Mouse (Mus musculus): ENCODE measurements around the gene Col11a2. TPM values are rescaled to one million over a fixed set of nuclear protein-coding genes. Genes with fewer than 3 reads are reported as not detected.

The Col11a2 gene
- total RNA-seq, 2 experiments from 2014 or later: 14.5 to 22.0 TPM

DNA sequence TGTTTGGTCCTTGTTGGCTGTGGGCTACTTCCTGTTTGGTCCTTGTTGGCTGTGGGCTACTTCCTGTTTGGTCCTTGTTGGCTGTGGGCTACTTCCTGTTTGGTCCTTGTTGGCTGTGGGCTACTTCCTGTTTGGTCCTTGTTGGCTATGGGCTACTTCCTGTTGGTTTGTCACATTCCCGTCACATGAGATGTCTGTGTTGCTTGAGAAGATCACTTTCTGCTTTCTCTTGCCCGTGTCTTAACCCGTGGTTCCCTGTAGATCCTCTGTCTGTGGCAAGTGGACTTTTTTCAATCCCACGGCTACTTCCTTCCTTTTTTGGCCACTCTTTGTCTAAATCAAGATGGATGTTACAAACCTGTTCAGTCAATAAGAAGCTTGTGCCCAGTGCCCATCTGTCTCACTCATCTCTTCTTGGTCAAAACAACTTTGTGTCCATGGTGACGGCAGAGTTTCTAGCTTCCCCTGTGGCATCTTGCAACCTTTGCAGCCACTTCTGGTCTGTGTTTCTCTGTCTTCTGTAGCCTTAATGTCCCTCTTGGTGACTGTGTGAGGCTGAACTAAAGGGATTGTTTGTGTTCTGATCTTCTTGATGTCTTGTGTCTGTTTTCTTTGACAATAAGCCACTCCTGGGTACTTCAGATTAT, 8.3 kb downstream of the Col11a2 start:
- DNase-seq (ENCODE audit: low spot score in 2 of 2): no peak

DNA sequence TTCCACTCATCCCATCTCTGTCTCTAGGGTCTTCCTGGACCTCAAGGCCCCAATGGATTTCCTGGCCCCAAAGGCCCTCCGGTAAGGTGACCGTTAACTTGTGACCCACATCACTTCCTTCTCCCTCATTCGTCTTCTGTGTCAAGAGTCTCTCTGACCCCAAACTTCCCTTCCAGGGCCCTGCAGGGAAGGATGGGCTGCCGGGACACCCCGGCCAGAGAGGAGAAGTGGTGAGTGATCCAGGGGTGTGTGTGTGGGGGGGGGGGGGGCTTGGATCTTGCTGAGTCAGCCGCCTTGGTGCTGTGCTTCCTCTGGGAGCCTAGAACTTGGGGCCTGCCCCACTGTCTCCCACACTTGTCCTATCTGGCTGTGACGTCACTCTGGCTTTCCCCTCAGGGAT, 18.0 kb downstream of the Col11a2 start:
- DNase-seq (ENCODE audit: low spot score in 2 of 2): no peak

DNA sequence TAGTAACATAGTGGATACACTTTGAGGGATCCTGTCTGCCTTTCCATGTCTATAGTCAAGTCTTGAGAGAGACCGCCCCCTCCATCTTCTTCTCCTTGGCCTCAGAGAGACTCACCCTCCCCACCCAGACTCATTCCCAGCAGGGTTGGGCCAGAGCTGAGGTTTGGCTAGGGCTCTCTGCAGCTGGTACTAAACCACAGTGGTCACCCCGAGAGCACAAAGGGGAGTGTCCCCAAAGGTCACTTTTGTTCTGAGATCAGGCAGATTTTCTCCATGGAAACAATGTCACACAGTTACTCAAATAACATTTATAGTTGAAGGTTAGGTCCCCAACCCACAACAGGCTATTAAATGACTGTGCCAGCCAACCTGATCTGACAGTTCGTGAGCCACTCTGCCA, 29.6 kb downstream of the Col11a2 start:
- DNase-seq (ENCODE audit: low spot score in 2 of 2): no peak

DNA sequence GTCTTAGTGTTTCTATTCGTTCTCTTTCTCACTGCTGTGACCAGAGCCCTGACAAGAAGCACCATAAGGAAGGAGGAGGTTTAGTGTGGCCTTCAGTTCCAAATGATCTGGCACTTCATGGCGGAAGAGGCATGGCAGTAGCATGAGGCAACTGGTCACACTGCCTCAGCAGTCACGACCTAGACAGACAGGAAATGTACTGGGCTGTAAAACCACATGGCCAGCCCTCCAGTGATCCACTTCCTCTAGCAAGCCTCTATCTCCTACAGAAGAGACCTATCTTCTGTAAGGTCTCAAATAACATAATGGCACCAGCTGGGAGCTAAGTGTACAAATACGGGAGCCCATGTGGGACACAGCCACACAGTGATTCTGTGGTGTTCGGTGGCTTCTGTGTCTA, 32.9 kb downstream of the Col11a2 start:
- no peak for DNase-seq (ENCODE audit: low spot score in 2 of 2)

DNA sequence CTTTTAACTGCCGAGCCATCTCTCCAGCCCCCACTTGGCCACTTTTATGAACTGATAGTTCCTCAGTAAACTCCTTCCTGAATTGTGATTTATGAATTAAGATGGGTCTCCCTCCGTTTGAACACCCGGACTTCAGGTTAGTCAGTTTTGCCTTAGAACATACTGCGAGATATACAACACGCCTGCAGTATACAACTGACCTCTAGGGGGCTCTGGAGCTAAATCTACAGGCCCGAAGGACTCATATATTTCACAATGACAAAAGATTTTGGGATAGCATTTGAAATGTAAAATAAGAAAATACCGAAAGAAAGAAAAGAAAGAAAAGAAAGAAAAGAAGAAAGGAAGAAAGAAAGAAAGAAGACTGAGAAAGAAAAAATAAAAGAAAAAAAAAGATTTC, 36.0 kb downstream of the Col11a2 start:
- peak; percentile 80 to 81 for DNase-seq (ENCODE audit: low spot score in 2 of 2)

DNA sequence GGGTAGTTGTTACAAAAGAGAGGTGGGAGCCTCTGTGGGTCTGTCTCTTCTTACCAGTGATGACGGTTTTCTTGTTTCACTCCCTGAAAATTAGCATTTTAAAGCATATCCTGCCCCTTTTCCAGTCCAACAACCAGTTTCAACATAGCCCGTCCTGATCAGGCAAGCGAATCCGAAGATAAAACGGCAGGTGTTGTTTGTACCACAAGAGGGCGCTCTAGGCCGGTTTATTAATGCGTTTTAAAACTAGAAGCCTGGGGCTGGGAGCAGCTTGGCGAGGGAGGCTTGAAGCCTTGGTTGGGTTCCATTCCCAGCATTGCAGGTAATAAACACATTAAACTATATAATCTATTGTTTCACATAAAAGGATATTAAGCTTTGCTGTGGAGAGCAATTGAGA, 38.3 kb downstream of the Col11a2 start:
- DNase-seq (ENCODE audit: low spot score in 2 of 2): peak; percentile 80 to 81

DNA sequence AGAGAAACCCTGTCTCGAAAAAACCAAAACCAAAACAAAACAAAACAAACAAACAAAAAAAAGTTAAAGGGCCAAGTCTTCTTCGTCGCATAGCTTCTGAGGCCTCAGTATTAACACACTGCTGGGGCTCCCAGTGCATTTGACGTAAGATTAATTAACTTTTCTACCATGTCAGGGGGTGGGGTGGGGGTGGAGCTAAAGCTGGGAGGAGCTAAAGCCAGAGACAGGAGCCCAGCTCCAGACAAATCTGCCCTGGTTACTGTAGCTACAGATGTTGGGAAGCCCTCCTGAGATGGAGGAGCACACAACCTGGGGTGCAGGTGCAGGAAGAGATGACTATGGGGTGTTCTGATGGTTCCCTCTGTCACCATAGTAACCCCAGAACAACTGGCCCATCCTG, 38.9 kb downstream of the Col11a2 start:
- DNase-seq (ENCODE audit: low spot score in 2 of 2): no peak

DNA sequence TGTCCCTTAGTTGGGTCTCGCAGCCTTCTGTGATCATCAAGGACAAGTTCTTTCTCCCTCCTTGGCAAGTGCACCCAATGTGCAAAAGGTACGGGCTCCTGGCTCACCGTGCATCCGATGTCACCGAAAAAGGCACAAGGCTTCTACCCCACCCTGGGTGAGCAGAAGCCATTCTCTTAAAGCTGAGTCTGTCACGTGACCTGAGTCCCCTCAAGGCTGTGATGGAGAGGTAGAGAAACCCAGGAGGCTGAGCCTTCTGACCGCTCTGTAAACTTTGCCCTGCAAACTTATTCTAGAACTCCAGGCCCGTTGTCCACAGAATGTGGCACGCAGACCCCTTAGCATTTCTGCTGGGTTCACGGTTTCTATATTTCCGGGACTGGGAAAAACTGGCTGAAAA, 39.8 kb downstream of the Col11a2 start:
- DNase-seq (ENCODE audit: low spot score in 2 of 2): no peak

DNA sequence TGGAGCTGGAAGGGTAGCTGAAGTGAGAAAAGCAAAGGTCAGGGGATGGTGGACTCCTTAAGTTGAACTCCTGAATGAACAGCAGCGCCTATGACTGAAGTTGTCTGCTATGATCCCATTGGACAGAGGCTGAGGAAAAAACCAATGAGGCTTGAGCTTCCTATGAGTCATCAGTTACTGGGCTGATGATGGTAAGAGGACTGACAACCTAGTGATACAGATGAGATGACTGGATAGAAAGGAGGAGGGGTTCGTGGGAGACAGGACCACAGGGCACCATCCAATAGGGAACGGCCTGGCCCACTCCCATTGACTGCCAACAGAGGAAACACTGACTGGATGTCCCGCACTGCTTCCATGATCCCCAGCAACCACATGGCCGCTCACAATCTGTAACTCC, 40.4 kb downstream of the Col11a2 start:
- peak; percentile 16 to 24 for DNase-seq (ENCODE audit: low spot score in 2 of 2)

DNA sequence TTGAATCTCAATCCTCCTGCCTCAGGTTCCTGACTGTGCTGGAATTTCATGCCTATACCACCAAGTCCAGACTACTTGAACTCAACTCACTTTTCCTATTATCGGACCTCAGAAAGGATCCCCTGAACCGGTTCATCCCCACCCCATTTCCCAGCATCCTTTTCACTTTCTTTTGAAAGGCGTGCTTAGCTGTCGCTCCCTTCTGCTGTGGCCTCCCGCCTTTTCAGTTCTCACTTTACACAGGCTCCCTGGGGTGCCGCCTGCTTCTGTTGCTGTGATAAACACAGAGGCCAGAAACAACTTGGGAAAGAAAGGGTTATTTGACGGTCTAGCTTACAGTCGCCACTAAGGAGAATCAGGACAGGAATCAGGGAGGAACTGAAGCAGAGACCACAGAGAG, 43.9 kb downstream of the Col11a2 start:
- no peak for DNase-seq (ENCODE audit: low spot score in 2 of 2)

DNA sequence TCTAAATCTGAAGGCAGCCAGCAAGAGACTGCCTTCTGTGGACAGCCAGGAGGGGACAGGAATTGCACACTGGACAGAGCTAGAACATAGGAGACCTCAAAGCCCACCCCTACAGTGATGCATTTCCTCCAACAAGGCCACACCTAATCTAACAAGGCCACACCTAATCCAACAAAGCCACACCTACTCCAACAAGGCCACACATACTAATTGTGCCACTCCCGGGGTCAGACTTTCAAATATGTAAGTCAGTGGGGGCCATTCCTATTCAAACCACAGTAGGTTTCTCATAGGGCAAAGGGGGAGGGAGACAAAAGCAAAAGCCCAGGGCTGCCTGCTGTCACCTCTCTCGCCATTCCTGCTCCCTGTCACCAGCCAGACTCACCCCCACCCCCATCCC, 48.1 kb downstream of the Col11a2 start:
- DNase-seq (ENCODE audit: low spot score in 2 of 2): no peak

DNA sequence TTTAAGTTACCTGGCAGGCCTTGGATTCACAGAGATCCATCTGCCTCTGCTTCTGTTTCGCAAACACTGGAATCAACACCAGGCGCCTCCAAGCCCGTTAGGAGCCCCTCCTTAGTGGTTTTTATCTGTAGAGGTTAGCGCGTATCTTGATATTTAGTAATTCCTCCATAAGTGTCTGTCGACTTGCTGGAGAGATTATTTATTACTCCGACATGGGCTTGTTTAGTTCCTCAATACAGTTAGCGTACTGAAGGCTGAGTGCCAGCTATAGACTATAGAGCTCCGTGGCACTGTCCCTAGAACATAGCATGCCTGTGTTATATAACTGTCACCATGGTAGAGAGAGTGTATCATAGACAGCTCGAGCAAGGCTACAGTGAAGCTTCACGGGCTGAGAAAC, 48.9 kb downstream of the Col11a2 start:
- DNase-seq (ENCODE audit: low spot score in 2 of 2): no peak

DNA sequence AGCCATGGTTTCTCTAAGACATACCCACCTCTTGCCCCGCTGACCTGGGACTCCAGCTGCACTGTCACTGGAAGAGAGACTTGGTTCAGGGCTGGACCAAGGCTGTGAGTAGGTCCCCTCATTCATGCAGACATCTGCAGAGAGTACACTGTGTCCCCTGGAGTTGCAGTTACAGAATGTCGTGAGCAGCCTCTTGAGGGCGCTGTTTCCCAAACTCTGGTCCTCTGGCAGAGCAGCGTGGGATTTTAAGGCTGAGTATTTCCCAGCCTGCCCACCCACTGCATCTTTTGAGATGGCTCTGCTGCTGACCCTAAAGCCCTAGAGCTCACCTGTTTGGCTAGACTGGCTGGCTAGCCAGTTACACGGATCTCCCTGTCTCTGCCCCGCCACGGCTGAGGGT, 51.7 kb downstream of the Col11a2 start:
- DNase-seq (ENCODE audit: low spot score in 2 of 2): peak in 1 of 2 experiments; percentile 41

DNA sequence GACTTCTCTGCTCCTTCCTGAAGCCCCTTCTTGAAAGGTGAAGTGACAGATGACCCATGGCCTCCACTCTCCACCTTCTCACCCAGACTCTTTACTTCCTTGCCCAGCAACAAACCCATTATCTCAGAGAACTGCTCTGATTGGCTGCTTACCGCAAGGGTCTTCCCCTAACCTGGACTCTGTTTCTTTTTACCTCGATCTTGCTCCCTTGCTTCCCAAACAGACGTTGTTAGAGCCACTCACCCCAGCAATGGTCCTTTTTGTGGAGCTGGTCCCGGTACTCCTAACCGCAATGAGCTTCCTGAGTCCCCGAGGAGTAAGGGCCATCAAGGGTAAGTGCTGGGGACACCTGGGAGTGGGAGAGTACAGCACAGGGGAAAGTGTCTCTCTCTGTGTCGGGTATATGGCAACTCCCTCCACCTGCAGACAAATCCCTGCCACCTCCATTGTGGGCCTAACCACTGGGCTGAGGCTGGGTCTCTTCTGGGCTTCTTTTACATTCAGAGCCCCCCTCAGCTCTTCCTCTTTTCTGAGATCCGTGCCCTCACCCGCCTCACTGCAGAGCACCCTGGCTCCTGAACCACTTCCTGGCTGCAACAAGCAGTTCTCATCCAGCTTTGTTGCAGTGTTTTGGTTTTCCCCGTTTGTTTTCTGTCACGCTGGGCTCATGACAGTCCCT, 53.1 kb downstream of the Col11a2 start, which contains the start of gene H2-Oa:
H2-Oa (plus strand) TSS at position 144 of the 679 bp plus-strand sequence.
- no peak for DNase-seq (ENCODE audit: low spot score in 2 of 2)

DNA sequence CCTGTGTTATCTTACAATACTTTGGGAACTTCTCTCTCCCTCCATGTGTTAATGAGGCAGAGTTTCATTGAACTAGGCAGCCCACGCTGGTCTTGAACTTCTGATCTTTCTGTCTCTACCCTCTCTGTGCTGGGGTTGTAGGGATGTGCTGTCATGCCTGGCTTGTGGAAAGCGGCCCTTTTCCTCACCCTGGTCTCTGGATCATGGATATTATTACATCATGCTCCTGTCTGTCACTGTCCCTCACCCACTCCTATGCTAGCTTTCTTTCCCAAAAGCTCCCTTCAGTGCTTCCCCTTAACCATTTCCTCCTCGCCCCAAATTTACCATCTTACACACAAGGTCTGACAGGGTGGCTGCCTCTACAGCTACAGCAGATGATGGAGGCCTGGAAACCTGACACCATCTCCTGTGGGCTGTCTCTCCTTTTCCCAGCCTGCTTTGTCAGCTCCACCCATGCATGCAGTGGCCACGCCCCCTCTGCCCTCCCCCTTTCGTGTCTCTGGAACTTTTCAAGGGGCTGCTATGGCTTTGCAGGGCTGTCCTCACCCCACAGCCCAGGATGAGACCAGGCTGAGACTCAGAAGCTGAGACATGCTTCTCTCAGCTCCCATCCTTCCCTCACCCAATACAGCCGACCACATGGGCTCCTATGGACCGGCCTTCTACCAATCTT, 54.1 kb downstream of the Col11a2 start:
- no peak for DNase-seq (ENCODE audit: low spot score in 2 of 2)

DNA sequence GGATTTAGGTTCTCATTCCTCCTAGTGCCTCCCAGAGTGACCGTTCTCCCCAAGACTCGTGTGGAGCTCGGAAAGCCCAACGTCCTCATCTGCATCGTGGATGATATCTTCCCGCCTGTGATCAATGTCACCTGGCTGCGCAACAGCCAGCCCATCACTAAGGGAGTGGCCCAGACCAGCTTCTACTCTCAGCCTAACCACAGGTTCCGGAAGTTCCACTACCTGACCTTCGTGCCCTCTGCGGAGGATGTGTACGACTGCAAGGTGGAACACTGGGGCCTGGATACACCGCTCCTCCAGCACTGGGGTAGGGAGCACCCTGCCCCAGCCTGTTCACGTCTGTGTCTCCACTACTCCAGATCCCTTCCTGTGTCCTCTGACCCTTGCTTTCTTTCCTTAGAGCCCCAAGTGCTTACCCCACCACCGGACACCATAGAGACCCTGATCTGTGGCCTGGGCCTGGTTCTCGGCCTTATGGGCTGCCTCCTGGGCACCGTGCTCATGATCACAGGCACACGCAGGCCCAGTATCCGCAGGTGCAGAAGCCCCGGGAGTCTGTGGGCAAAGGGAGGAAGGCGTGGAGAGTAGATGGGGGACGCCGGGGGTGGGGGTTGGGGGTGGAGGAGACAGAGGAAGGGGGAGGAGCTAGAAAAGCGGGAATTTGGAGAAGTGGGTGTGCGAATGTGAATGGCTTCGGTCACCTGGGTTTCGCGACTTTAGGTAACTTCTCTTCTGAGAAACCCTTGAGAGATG, 55.2 kb downstream of the Col11a2 start:
- DNase-seq (ENCODE audit: low spot score in 2 of 2): no peak

DNA sequence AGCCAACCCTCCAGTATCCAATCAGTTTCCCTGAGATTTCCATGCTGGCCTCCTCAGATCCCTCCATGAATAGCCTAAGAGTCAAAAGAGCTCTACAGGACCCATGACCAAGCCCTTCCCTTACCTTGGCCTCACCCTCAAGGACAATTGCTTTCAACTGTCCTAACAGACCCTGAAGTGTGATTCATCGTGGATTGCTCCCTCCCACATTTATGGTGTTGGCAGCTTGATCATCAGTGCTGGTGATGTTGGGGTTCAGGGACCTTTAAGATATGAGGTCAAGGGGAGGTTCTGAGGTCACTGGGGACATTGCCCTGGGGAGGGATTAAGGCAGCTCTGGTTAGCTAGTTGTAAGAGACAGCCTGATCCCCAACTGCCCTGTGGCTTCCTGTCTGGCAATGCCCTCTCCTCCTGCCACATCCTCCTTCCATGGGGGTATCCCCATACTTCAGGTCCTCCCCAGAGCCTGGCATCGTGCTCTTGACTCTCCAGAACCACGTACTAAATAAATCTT, 57.3 kb downstream of the Col11a2 start:
- DNase-seq (ENCODE audit: low spot score in 2 of 2): no peak

DNA sequence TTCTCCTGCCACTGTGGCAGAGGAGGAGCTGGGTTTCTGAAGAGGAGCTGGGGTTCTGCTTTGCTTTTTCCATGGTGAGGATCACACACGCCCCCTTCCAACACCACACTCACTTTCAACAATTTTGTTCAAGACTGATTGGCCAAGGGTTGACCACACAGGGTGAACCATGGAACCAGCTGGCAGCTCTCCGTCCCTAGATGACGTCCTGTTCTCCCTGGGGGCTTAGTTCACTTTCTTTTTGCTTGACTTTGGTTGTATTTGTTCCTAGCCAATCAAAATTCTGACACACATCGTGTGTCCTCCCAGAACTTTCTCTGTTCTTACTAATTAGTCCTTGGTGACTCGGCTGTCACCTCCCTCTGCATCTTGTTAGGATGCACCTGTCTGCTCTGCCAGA, 58.0 kb downstream of the Col11a2 start:
- no peak for DNase-seq (ENCODE audit: low spot score in 2 of 2)

DNA sequence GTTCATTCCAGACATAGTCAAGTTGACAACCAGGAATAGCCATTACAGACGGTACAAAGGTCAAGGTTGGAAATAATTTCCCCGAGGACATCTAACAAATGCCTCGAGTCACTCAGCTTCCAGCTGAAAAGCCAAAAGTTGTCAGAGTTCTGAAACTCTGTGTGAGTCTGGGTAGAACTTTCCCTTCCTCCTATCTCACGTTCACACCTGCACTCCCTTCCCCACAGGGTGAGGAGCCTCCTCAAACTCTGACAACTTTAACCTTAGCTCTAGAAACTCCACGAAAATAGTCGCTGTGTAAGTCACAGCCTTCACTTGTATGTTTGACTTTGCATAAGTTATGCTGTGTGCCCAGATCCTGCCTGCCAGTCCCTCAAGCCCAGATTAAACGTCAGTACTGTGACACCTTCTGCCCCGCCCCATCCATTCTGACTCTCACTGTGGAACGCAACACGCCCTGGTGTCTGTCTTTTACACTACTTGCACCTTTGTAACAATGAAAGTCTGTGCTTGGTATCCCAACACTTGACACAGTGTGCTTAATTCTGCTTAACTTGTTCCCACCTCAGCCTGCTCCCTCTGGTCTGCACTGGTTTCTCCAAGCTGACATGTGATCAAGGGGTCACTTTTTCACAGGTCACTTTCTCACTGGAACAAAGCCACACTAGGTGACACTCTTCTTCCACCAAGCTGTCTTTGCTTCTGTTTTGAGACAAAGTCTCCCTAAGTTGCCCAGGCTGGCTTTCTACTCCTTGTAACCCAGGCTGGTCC, 59.7 kb downstream of the Col11a2 start:
- DNase-seq (ENCODE audit: low spot score in 2 of 2): no peak

DNA sequence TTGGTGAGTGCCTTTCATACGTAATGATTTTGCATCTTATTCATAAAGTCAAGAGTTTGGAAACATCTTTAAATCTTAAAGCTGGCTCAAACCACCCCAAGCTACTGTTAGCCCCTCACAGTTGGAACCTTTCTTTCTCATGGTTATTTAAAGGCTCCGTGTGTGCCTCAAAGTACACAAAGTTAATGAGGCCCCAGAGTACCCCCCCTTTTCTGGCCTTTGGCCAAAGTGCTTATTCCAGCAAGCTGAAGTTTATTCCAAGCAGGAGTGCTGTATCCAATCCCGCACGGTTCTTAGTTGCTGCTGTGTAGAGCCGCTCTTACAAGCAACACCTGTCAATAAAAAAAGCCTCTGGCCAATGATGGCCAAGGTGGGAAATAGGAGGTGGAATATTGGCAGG, 60.3 kb downstream of the Col11a2 start:
- no peak for DNase-seq (ENCODE audit: low spot score in 2 of 2)

DNA sequence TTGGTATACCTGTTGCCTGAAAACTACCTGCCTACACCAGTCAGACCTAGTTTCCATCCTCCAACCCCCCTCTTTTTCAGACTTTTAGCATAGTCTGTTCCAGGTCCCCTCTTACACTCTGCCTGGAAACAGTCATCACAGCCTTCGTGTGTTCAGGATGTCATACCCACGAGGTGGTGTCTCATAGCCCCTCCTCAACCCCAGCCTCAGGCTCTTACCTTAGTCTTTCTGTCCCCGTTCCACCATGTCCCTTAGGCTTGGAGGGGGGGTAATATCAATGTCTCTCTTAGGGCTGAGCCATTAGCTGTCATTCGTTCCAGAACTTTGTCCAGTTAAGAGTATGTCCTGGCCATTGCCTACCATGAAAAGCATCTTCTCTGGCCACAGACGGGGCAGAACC, 61.9 kb downstream of the Col11a2 start:
- DNase-seq (ENCODE audit: low spot score in 2 of 2): no peak

Measured in layer of hippocampus, postnatal 10 days (tissue).